Mouse (Mus musculus): ENCODE measurements around the gene Polr3gl. TPM values are rescaled to one million over a fixed set of nuclear protein-coding genes. Genes with fewer than 3 reads are reported as not detected.

Gene Polr3gl
- polyA plus RNA-seq, 1 experiment from 2014 or later, result 26.5 TPM

DNA sequence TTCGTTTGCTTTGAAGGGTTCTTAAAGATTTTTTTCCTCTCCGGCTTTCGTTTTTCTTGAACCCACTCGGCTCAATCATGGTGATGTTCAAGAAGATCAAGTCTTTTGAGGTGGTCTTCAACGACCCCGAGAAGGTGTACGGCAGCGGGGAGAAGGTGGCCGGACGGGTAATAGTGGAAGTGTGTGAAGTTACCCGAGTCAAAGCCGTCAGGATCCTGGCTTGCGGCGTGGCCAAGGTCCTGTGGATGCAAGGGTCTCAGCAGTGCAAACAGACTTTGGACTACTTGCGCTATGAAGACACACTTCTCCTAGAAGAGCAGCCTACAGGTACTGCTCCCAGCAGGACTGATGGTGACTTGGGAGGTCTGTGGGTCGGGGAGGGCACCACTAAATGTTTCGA lies 35.8 kb downstream of the Polr3gl start:
- peak overlapping the region; percentile 76 for H3K9ac ChIP-seq
- 0% methylated on average over 17 of the region's 17 CpGs for WGBS
- peak; percentile 22 for ATAC-seq
- H3K36me3 ChIP-seq, result peaks cover 9% of the 10 kb centered on the region; the same call in 1 of the 2 replicates
- peak overlapping the region; percentile 71 for H3K4me2 ChIP-seq (replicated peaks)
- H3K4me1 ChIP-seq (replicated peaks), result peaks cover 45% of the 10 kb centered on the region
- H3K9me3 ChIP-seq, result no peaks in the 10 kb centered on the region
- no peaks in the 10 kb centered on the region for H3K27me3 ChIP-seq (replicated peaks)
- H3K27ac ChIP-seq, result peak overlapping the region; percentile 92
- peak overlapping the region; percentile 62 for H3K4me3 ChIP-seq (replicated peaks)

DNA sequence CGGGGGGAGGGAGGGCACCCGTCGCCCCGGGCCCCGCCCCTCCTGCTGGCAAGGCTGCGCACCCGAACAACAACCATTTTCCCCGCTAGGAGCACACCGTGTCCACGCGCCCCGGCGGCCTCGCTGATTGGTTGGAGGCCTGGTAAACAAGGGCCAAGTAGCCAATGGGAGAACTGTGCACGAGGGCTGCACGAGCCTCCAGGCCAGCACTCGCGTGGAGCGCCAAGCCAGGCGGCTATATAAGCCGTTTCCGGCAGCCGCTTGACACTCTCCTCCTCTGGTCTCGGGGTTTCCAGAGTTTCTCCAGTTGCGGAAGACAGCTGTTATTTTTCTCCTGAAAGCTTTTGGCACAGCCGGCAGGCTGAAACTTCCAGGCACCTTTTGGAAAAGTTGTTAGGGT lies 36.3 kb downstream of the Polr3gl start, which contains the start of gene Txnip:
Gene Txnip (plus strand): TSS at position 264 of the 400 bp plus-strand sequence.
- WGBS, result under 1% methylated on average over 26 of the region's 26 CpGs
- peaks cover 45% of the 10 kb centered on the region for H3K4me1 ChIP-seq (replicated peaks)

DNA sequence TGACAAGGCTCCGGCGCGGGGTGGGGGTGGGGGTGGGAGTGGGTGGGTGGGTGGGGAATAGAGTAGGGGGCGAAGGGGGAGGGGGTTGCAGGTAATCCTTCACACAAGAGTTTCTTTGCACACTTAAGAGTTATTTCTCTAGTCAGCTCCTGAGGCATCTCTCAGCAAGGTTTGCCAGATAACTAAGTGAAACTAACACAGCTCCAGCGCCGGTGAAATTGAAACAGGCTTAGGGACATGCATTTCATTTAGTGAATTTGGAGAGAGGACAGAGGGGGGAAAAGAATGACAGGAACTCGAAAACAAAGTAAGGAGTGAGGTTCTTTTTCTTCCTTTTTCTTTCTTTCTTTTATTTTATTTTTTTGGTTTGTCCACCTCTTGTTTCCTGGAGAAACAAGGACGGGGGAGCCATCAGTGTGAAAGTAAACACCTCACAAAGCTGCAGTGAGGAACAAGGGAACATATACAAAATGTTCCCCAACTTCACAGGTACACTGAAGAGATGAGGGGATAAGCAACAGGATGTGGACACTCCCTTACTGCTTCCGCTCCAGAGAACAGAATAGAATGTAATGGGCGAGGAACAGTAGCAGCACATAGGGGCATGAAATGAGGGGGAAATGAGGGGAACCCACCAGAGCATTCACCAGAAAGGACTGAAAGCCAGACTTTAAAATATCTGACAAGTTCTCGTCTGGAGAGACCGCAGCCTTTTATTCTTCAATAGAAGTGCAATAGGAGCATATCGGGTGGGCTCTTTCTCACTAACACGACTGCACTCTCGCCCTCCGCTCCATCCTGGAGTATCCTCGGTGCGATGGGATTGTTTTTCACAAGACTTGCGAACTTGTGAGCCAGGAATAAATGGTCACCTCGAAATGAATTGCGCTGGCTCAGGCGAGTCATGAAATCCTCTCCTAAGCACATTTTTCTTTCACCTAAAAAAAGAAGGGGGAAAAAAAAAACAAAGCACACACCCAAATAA lies 37.0 kb downstream of the Polr3gl start:
- Histone ChIP-seq H3K9me3 (no peaks in the 10 kb centered on the region), H3K4me3 (replicated peaks) (peak overlapping the region; percentile 62), H3K9ac (peak overlapping the region; percentile 54), H3K27me3 (replicated peaks) (no peaks in the 10 kb centered on the region), H3K4me1 (replicated peaks) (peaks cover 44% of the 10 kb centered on the region), H3K36me3 (peaks cover 9% of the 10 kb centered on the region; the same call in 1 of the 2 replicates), H3K4me2 (replicated peaks) (peak overlapping the region; percentile 83), H3K27ac (peak overlapping the region; percentile 95)
- no peak; the same call in 1 of the 2 replicates for ATAC-seq
- WGBS, result 2% methylated on average over 22 of the region's 22 CpGs

More for the DNA sequence above, 36.3 kb downstream of the Polr3gl start, which contains the start of gene Txnip:
- H3K27ac ChIP-seq, result peak within 1 kb of the TSS; percentile 95
- H3K4me3 ChIP-seq (replicated peaks), result peak within 1 kb of the TSS; percentile 62
- ATAC-seq, result peak; percentile 98
- no peaks in the 10 kb centered on the region for H3K27me3 ChIP-seq (replicated peaks)
- H3K9ac ChIP-seq, result peak within 1 kb of the TSS; percentile 76
- peak within 1 kb of the TSS; percentile 83 for H3K4me2 ChIP-seq (replicated peaks)
- H3K36me3 ChIP-seq, result peaks cover 9% of the 10 kb centered on the region; the same call in 1 of the 2 replicates
- no peaks in the 10 kb centered on the region for H3K9me3 ChIP-seq

DNA sequence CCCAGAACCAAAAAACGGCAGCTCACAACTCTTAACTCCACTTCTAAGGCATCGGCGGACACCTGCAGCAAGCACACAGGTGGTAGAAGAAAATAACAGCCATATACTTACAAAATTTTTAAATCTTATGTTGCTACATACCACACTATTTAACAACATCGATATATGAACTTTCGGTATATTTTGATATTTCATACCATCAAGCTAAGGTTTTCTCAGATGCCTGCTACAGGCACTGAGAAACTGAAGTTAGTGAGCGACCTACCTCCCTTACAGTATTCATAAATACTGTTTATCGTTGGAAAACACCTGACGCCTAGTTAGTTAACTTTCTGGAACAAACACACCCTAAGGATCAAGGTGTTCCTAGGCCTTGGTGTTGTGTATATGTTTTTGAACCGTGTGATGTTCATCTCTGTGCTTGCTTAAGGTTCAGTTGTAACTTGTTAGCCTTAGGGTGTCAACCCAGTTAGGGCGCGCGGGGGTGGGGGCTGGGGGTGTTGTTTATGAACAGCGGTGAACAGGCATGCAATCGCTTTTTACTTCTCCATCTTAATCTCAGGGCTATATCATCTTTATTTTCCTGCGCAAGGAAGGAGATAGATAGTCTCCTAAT lies 37.9 kb downstream of the Polr3gl start:
- peak overlapping the region; percentile 83 for H3K4me2 ChIP-seq (replicated peaks)
- H3K36me3 ChIP-seq, result peaks cover 5% of the 10 kb centered on the region; the same call in 1 of the 2 replicates
- H3K27ac ChIP-seq, result peak overlapping the region; percentile 95
- no peaks in the 10 kb centered on the region for H3K27me3 ChIP-seq (replicated peaks)
- H3K9me3 ChIP-seq, result no peaks in the 10 kb centered on the region
- ATAC-seq, result no peak
- H3K4me1 ChIP-seq (replicated peaks), result peaks cover 43% of the 10 kb centered on the region
- no peak overlapping the region for H3K9ac ChIP-seq
- H3K4me3 ChIP-seq (replicated peaks), result peak overlapping the region; percentile 62; the same call in 1 of the 2 replicates
- whole genome bisulfite sequencing, result 66% methylated on average over 15 of the region's 15 CpGs

DNA sequence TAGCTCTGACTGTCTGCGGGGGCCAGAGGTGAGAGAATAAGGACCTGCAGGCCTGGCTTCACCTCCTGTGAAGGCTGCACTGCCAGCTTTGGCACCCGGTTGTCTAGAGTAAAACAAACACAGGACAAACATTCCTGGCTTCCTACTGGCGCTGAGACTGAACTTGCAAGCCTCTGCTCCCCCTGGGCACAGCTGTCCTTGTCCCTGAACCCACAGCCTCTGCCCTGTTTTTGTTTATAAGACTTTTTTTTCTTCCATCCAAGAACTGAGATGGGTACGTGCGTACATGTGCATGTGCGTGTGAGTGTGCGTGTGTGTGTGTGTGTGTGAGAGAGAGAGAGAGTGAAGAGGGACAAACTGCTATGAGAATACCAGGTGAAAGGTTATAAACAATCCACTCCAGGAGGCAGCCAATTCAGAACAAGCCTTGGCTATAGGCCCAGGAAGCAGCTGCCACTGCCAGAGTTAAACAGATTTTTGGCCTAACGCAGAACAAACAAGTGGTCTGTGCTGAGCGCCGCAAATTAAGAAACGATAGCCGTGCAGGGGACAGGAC lies 38.9 kb downstream of the Polr3gl start:
- H3K36me3 ChIP-seq, result no peaks in the 10 kb centered on the region
- peak; percentile 13; the same call in 1 of the 2 replicates for ATAC-seq
- 0 out of 2 replicates have a peak overlapping the region, but pooled peaks have one; percentile 10 for H3K4me2 ChIP-seq (replicated peaks)
- no peaks in the 10 kb centered on the region for H3K9me3 ChIP-seq
- H3K4me3 ChIP-seq (replicated peaks), result no peak overlapping the region
- peaks cover 34% of the 10 kb centered on the region for H3K4me1 ChIP-seq (replicated peaks)
- no peaks in the 10 kb centered on the region for H3K27me3 ChIP-seq (replicated peaks)
- no peak overlapping the region for H3K9ac ChIP-seq
- peak overlapping the region; percentile 78 for H3K27ac ChIP-seq
- 23% methylated on average over 12 of the region's 12 CpGs for WGBS

DNA sequence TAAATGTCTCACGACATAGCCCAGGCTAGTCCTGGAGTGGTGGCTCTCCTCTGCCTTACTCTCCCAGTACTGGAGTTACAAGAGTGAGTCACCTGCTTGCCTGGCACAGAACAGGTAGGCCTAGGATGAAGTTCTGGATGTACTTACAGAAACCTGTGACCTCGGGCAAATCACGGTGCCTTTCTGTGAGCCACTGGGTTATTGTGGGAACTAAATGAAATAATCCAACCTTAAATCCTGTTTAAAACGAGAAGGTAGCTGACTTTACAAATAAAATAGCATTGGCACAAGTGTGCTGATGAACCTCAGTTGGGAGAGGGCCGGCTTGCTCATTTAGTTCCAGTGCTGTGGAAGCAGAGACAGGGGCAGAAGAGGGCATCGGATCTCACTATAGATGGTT lies 39.7 kb downstream of the Polr3gl start:
- Histone ChIP-seq H3K4me1 (replicated peaks) (peaks cover 27% of the 10 kb centered on the region), H3K36me3 (no peaks in the 10 kb centered on the region), H3K27ac (no peak overlapping the region), H3K27me3 (replicated peaks) (no peaks in the 10 kb centered on the region), H3K9me3 (no peaks in the 10 kb centered on the region), H3K4me3 (replicated peaks) (no peak overlapping the region), H3K4me2 (replicated peaks) (no peak overlapping the region), H3K9ac (no peak overlapping the region)
- no peak for ATAC-seq
- 78% methylated on average over 6 of the region's 6 CpGs for WGBS

DNA sequence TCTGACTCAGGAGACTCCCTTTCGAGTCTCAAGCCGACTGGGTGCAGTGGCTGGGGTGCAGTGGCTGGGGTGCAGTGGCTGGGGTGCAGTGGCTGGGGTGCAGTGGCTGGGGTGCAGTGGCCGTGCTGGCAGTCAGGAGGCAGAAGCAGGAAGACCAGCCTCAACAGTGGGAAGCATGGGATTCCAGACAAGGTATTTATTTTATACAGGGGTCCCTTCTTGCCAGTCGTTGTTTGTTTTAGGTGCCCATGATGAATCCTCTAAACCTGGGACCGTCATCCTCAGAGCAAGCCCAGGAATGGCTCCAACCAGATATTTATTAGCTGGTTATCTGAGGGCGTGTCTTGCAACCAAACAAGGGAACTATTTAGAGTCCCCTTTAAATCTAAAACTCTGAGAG lies 40.4 kb downstream of the Polr3gl start:
- no peak overlapping the region for H3K9ac ChIP-seq
- H3K27me3 ChIP-seq (replicated peaks), result no peaks in the 10 kb centered on the region
- H3K36me3 ChIP-seq, result no peaks in the 10 kb centered on the region
- H3K4me1 ChIP-seq (replicated peaks), result peaks cover 27% of the 10 kb centered on the region
- no peaks in the 10 kb centered on the region for H3K9me3 ChIP-seq
- no peak for ATAC-seq
- WGBS, result 60% methylated on average over 6 of the region's 6 CpGs
- H3K4me2 ChIP-seq (replicated peaks), result no peak overlapping the region
- H3K27ac ChIP-seq, result no peak overlapping the region
- no peak overlapping the region for H3K4me3 ChIP-seq (replicated peaks)

DNA sequence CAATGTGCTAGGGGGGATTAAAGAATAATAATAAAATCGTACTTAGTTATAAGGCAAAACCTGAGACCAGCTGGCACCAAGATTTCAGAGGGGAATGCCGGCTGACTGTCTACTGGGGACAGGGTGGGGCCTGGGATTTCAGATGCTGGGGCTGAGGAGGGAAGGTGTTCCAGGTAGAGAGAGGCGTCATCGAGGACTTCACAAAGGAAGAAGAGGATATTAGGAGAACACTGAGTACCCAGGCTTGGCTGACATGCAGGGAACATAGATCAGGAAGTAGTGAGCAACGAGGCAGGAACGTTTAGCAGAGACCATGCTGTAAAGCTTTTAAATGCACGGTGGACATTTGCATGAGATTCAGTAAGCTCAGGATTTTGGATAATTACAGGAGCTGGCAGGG lies 42.1 kb downstream of the Polr3gl start:
- H3K36me3 ChIP-seq, result no peaks in the 10 kb centered on the region
- no peaks in the 10 kb centered on the region for H3K9me3 ChIP-seq
- H3K4me2 ChIP-seq (replicated peaks), result no peak overlapping the region
- H3K4me1 ChIP-seq (replicated peaks), result peaks cover 27% of the 10 kb centered on the region
- H3K4me3 ChIP-seq (replicated peaks), result no peak overlapping the region
- no peaks in the 10 kb centered on the region for H3K27me3 ChIP-seq (replicated peaks)
- no peak overlapping the region for H3K27ac ChIP-seq
- 52% methylated on average over 7 of the region's 7 CpGs for WGBS
- ATAC-seq, result no peak
- H3K9ac ChIP-seq, result no peak overlapping the region

DNA sequence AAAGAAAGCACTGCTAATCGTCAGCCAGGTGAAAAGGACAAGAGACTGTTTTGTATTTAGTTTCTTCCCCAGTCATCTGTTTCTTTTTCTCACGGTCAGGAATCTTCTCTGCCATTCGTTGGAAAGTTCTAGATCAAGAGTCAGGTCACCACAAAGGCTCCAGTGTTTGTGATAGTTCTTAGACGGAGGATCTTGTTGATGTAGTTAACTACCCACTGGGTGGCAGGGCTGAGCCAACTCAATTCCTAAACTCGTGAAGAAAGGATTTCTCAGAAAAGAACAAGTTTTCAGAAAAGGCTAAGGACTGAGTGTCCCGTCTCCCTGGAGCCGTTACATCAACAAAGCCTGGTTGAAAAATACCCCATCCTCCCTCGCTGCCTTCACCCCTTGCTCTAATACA lies 42.8 kb downstream of the Polr3gl start:
- WGBS, result 9% methylated on average over 8 of the region's 8 CpGs
- no peaks in the 10 kb centered on the region for H3K9me3 ChIP-seq
- no peak for ATAC-seq
- H3K27ac ChIP-seq, result no peak overlapping the region
- no peak overlapping the region for H3K4me3 ChIP-seq (replicated peaks)
- H3K36me3 ChIP-seq, result no peaks in the 10 kb centered on the region
- H3K27me3 ChIP-seq (replicated peaks), result no peaks in the 10 kb centered on the region
- H3K4me1 ChIP-seq (replicated peaks), result peaks cover 26% of the 10 kb centered on the region
- no peak overlapping the region for H3K4me2 ChIP-seq (replicated peaks)
- H3K9ac ChIP-seq, result no peak overlapping the region

DNA sequence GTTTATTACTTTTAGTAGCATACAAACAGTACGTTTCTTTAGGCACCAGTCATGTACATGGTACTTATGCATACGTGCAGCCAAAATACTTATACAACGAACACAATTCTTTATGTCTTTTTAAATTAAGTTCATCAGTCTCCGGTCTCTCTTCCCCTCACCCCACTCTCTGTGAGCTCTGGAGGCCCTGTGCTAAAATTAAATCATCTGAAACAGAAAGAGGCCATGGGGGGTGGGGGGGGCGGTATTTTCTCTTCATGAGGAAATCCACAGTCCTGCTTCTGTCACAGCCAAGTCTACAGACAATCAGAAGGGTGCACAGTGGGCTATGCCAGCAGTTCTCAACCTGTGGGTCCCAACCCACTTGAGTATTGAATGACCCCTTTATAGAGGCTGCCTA lies 44.6 kb downstream of the Polr3gl start:
- Histone ChIP-seq H3K27me3 (replicated peaks) (no peaks in the 10 kb centered on the region), H3K4me2 (replicated peaks) (no peak overlapping the region), H3K9ac (no peak overlapping the region), H3K27ac (no peak overlapping the region), H3K4me3 (replicated peaks) (no peak overlapping the region), H3K36me3 (no peaks in the 10 kb centered on the region), H3K4me1 (replicated peaks) (peaks cover 13% of the 10 kb centered on the region; the same call in 1 of the 2 replicates), H3K9me3 (no peaks in the 10 kb centered on the region)
- ATAC-seq, result no peak
- WGBS, result 76% methylated on average over 5 of the region's 5 CpGs

DNA sequence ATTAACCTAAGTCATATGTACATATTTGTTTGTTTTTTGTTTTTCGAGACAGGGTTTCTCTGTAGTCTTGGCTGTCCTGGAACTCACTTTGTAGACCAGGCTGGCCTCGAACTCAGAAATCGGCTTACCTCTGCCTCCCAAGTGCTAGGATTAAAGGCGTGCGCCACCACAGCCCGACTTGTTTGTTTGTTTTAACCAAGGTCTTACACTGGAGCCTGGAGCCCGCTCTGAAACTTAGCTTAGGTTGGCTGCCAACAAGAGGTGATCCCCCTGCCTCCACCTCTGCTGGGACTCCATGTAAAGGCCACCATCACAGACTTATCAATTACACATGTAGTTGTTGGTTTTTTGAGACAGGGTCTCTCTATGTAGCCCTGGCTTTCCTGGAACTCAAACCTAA lies 45.2 kb downstream of the Polr3gl start:
- Histone ChIP-seq H3K9me3 (no peaks in the 10 kb centered on the region), H3K36me3 (no peaks in the 10 kb centered on the region), H3K9ac (no peak overlapping the region), H3K27me3 (replicated peaks) (no peaks in the 10 kb centered on the region), H3K27ac (no peak overlapping the region), H3K4me2 (replicated peaks) (no peak overlapping the region), H3K4me3 (replicated peaks) (no peak overlapping the region), H3K4me1 (replicated peaks) (peaks cover 10% of the 10 kb centered on the region; the same call in 1 of the 2 replicates)
- no peak for ATAC-seq
- 78% methylated on average over 7 of the region's 7 CpGs for WGBS

Measured in intestine, embryonic 15.5 days (tissue).